Mouse (Mus musculus) CH12.LX (cell line): ENCODE results near the gene Cggbp1. TPM values are rescaled to one million over a fixed set of nuclear protein-coding genes. Genes with fewer than 3 reads are reported as not detected.

Source experiments
- DNase-seq: peaks from one replicate; pipeline ENCODE4 v3.0.0-alpha.2; 2013; ENCODE audit errors: extremely low read depth
- H3K27ac ChIP-seq: 2 replicates; pipeline ENCODE4 v1.5.1; 2012; ENCODE audit warnings: low read depth, mild to moderate bottlenecking, control low read depth, moderate library complexity; ENCODE audit not compliant: insufficient read depth
- H3K27me3 ChIP-seq: replicated peaks from 2 replicates; pipeline ENCODE3; 2012; ENCODE audit warnings: inconsistent platforms
- H3K36me3 ChIP-seq, 2 experiments: replicated peaks in 1 of 2; 2 replicates each; pipeline versions ENCODE3 to v1.6.1; 2012; ENCODE audit warnings: inconsistent platforms in 1 of 2, low read length in 1 of 2, mild to moderate bottlenecking in 1 of 2, mixed read lengths in 1 of 2, moderate library complexity in 1 of 2; ENCODE audit not compliant: control insufficient read depth in 1 of 2, insufficient read depth in 1 of 2
- H3K4me1 ChIP-seq, 2 experiments: 2 replicates each; pipeline ENCODE4 v1.6.1; 2012; ENCODE audit warnings: inconsistent platforms in 1 of 2, moderate library complexity in 1 of 2; ENCODE audit not compliant: insufficient read depth in 2 of 2, control insufficient read depth in 1 of 2
- H3K4me2 ChIP-seq: 2 replicates; pipeline ENCODE4 v1.6.1; 2012; ENCODE audit warnings: low read depth, mild to moderate bottlenecking, control low read depth; ENCODE audit not compliant: poor library complexity, insufficient read depth, severe bottlenecking
- H3K4me3 ChIP-seq, 3 experiments: fragments of 150-350 bp in 1 of 3; sonication (generic) in 1 of 3; replicated peaks in 1 of 3; 2 replicates each; pipeline versions ENCODE3 to v1.5.1; 2011 to 2012; ENCODE audit warnings: low read depth in 2 of 3, low read length in 2 of 3, mild to moderate bottlenecking in 2 of 3, moderate library complexity in 2 of 3, control low read depth in 1 of 3, improper control_type of control experiment in 1 of 3, inconsistent platforms in 1 of 3, mixed read lengths in 1 of 3; ENCODE audit not compliant: poor library complexity in 1 of 3
- H3K79me2 ChIP-seq: replicated peaks from 2 replicates; pipeline ENCODE4 v1.6.1; 2012; ENCODE audit warnings: mild to moderate bottlenecking, moderate library complexity; ENCODE audit not compliant: control insufficient read depth, poor library complexity, insufficient read depth, severe bottlenecking; ENCODE audit errors: extremely low read depth
- H3K9ac ChIP-seq: 2 replicates; pipeline ENCODE4 v1.6.1; 2012; ENCODE audit warnings: low read depth, mild to moderate bottlenecking, control low read depth, moderate library complexity; ENCODE audit not compliant: insufficient read depth
- H3K9me3 ChIP-seq: replicated peaks from 2 replicates; pipeline ENCODE3; 2012; ENCODE audit warnings: low read length, inconsistent platforms, mixed read lengths
- CTCF ChIP-seq, 2 experiments: IDR thresholded peaks in 1 of 2; conservative IDR thresholded peaks in 1 of 2; 2 replicates each; pipeline ENCODE4 v1.5.1; 2011 to 2012; ENCODE audit warnings: low read depth in 2 of 2, low read length in 2 of 2, improper control_type of control experiment in 1 of 2, inconsistent platforms in 1 of 2, mild to moderate bottlenecking in 1 of 2, moderate library complexity in 1 of 2
- E2F4 ChIP-seq: IDR thresholded peaks from 2 replicates; pipeline ENCODE4 v1.6.1; 2011; ENCODE audit warnings: low read depth, low read length, improper control_type of control experiment; ENCODE audit not compliant: insufficient replicate concordance
- GABPA ChIP-seq: IDR thresholded peaks from 2 replicates; pipeline ENCODE4 v1.6.1; 2012; ENCODE audit warnings: low read depth, low read length, improper control_type of control experiment, inconsistent platforms; ENCODE audit not compliant: insufficient replicate concordance
- HCFC1 ChIP-seq: IDR thresholded peaks from 2 replicates; pipeline ENCODE4 v1.6.1; 2012; ENCODE audit warnings: low read depth, mild to moderate bottlenecking, inconsistent platforms, low read length, improper control_type of control experiment
- IRF4 ChIP-seq: IDR thresholded peaks from 2 replicates; pipeline ENCODE4 v1.6.1; 2014; ENCODE audit warnings: low read depth, mild to moderate bottlenecking, inconsistent platforms, low read length, improper control_type of control experiment
- MAFK ChIP-seq: IDR thresholded peaks from 2 replicates; pipeline ENCODE4 v1.6.1; 2011; ENCODE audit warnings: low read length, improper control_type of control experiment; ENCODE audit not compliant: insufficient replicate concordance
- MAX ChIP-seq: IDR thresholded peaks from 2 replicates; pipeline ENCODE4 v1.6.1; 2011; ENCODE audit warnings: low read length, improper control_type of control experiment
- MAZ ChIP-seq: IDR thresholded peaks from 2 replicates; pipeline ENCODE4 v1.6.1; 2012; ENCODE audit warnings: low read depth, mild to moderate bottlenecking, inconsistent platforms, low read length, improper control_type of control experiment, moderate library complexity
- MYC ChIP-seq: IDR thresholded peaks from 2 replicates; pipeline ENCODE4 v1.6.1; 2011; ENCODE audit warnings: low read depth, mild to moderate bottlenecking, improper control_type of control experiment, low read length
- NRF1 ChIP-seq: IDR thresholded peaks from 2 replicates; pipeline ENCODE4 v1.6.1; 2014; ENCODE audit warnings: low read depth, mild to moderate bottlenecking, inconsistent platforms, low read length, improper control_type of control experiment, moderate library complexity
- RAD21 ChIP-seq: IDR thresholded peaks from 2 replicates; pipeline ENCODE4 v1.6.1; 2011; ENCODE audit warnings: low read depth, mild to moderate bottlenecking, low read length, improper control_type of control experiment, moderate library complexity
- SMC3 ChIP-seq: IDR thresholded peaks from 2 replicates; pipeline ENCODE4 v1.6.1; 2011; ENCODE audit warnings: low read depth, low read length, improper control_type of control experiment
- TCF12 ChIP-seq: IDR thresholded peaks from 2 replicates; pipeline ENCODE4 v1.6.1; 2014; ENCODE audit warnings: low read depth, mild to moderate bottlenecking, inconsistent platforms, low read length, improper control_type of control experiment
- UBTF ChIP-seq: IDR thresholded peaks from 2 replicates; pipeline ENCODE4 v1.6.1; 2012; ENCODE audit warnings: low read depth, mild to moderate bottlenecking, inconsistent platforms, low read length, improper control_type of control experiment, moderate library complexity
- USF1 ChIP-seq: IDR thresholded peaks from 2 replicates; pipeline ENCODE4 v1.6.1; 2014; ENCODE audit warnings: low read depth, mild to moderate bottlenecking, inconsistent platforms, low read length, improper control_type of control experiment
- USF2 ChIP-seq: conservative IDR thresholded peaks from 2 replicates; pipeline ENCODE4 v1.6.1; 2011; ENCODE audit warnings: low read depth, low read length, improper control_type of control experiment
- ZKSCAN1 ChIP-seq: IDR thresholded peaks from 2 replicates; pipeline ENCODE4 v1.6.1; 2012; ENCODE audit warnings: low read depth, inconsistent platforms, low read length, improper control_type of control experiment, borderline replicate concordance
- ZNF384 ChIP-seq: IDR thresholded peaks from 2 replicates; pipeline ENCODE4 v1.6.1; 2012; ENCODE audit warnings: low read depth, low read length, improper control_type of control experiment, inconsistent platforms
- dilution Hi-C: fragments of 300-500 bp; cut with MboI; formaldehyde crosslinking; loops from 2 replicates; pipeline ENCODE4 v1.14.3; 2020; ENCODE audit warnings: low sequenced_read_pairs; ENCODE audit not compliant: extremely low pct_unique_long_range_greater_than_20kb, extremely low pct_ligation_motif_present
- in situ Hi-C: fragments of 300-500 bp; cut with MboI; formaldehyde crosslinking; loops from 3 replicates; pipeline ENCODE4 v1.14.3; 2019; ENCODE audit warnings: low sequenced_read_pairs, low pct_ligation_motif_present, low pct_unique_long_range_greater_than_20kb, mixed read lengths
- polyA plus RNA-seq: library from polyadenylated mRNA; unstranded; fragments of >175 nt; gene quantifications from 2 replicates; pipeline ENCODE4 v1.2.1, GENCODE M21; 2012; ENCODE audit warnings: low read depth; ENCODE audit not compliant: insufficient read length
- total RNA-seq, 2 experiments: library from RNA; depleted of rRNA; stranded (reverse); fragments of 300-350 nt in 1 of 2; fragments of >200 nt in 1 of 2; gene quantifications; 2 replicates each; pipeline ENCODE4 v1.2.3; 2012 to 2014

The Cggbp1 gene
- total and polyA plus RNA-seq, 3 experiments: 38.5 to 86.5 (median 71.1) TPM

- Histone ChIP-seq H3K4me1 (0 out of 4 replicates have a peak, but pooled peaks cover 0 to 3% of the 10 kb centered on the region in 2 experiments), H3K27ac (no peak overlapping the region), H3K9ac (no peak overlapping the region)
- TF ChIP-seq GABPA: no peak
- TF ChIP-seq MYC: no peak
- no peak for TF ChIP-seq TCF12
- TF ChIP-seq ZNF384: no peak
- no peak for TF ChIP-seq E2F4
- TF ChIP-seq MAZ: no peak
- no peak for TF ChIP-seq IRF4
- no peak for TF ChIP-seq USF2
- TF ChIP-seq ZKSCAN1: no peak
- TF ChIP-seq CTCF (conservative IDR thresholded peaks at IDR 0.05 in 1 of 2, IDR thresholded peaks at IDR 0.05 in 1 of 2; ENCODE audit: low read depth in 2 of 2, low read length in 2 of 2): no peak
- no peak for TF ChIP-seq SMC3
- no peak for TF ChIP-seq HCFC1
- no peak for TF ChIP-seq RAD21
- no peak for TF ChIP-seq USF1
- no peak for TF ChIP-seq NRF1
- TF ChIP-seq UBTF: no peak
- TF ChIP-seq MAX: no peak
- TF ChIP-seq, all 38 proteins: peak for 0
- H3K9me3 ChIP-seq: no peaks in the 10 kb centered on the region
- dilution Hi-C loops: no loop called here
- peaks cover 5% of the 10 kb centered on the region; the same call in 1 of the 2 replicates for H3K79me2 ChIP-seq
- H3K27me3 ChIP-seq: no peaks in the 10 kb centered on the region
- no peak overlapping the region for H3K4me3 ChIP-seq
- peaks cover 4 to 29% of the 10 kb centered on the region in 2 experiments for H3K36me3 ChIP-seq
- DNase-seq: no peak
- no peak overlapping the region for H3K4me2 ChIP-seq
- in situ Hi-C loops: no loop called here
Measured at GRCm38 (mm10) chr16:64830291-64830690, 21.5 kb upstream of the Cggbp1 start.

DNA sequence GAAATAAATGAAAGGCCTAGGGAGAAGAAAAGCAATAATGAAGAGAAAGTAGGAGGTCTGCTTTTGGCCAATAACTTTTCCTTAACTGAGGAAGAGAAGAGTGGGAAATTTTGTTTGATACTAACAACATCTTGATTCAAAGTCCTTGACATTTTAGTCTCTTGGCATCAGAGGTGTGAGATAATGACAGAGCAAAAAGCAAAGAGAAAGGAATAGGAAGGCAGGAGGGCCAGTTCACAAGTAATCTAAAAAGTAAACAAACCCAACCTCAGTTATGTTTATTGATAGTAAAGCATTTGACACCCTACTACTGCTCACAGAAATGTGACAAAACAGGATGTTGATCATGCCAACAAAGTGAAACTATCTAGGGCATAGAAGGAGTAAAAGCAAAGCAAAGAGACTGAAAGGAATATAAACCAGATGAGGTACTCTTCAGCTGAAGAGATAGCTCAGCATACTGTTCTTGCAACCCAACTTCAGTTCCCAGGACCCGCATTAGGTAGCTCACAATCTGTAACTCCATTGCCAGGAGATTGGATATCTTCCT is 15.7 kb upstream of the Cggbp1 start:
- no peaks in the 10 kb centered on the region for H3K27me3 ChIP-seq
- H3K4me1 ChIP-seq: peaks cover 0 to 15% of the 10 kb centered on the region in 2 experiments; a peak in 2 of 4 replicates
- H3K9ac ChIP-seq: no peak overlapping the region
- no peak for DNase-seq
- in situ Hi-C loops (no loop called here), dilution Hi-C loops (no loop called here)
- TF ChIP-seq IRF4 (no peak), MAFK (no peak), USF1 (no peak)
- H3K27ac ChIP-seq: no peak overlapping the region
- H3K79me2 ChIP-seq: peaks cover 7% of the 10 kb centered on the region; the same call in 1 of the 2 replicates
- H3K4me2 ChIP-seq: no peak overlapping the region
- no peak overlapping the region for H3K4me3 ChIP-seq
- H3K36me3 ChIP-seq: peaks cover 0 to 9% of the 10 kb centered on the region in 2 experiments
- no peaks in the 10 kb centered on the region for H3K9me3 ChIP-seq
